Mouse (Mus musculus): ENCODE measurements around the gene Gjd3. TPM values are rescaled to one million over a fixed set of nuclear protein-coding genes. Genes with fewer than 3 reads are reported as not detected.
A peak's percentile ranks its signal among the peaks of the same experiment; 100 is the strongest.

Gene Gjd3
- total and polyA plus RNA-seq, 2 experiments from 2014 or later = 4.5 to 5.1 TPM

DNA sequence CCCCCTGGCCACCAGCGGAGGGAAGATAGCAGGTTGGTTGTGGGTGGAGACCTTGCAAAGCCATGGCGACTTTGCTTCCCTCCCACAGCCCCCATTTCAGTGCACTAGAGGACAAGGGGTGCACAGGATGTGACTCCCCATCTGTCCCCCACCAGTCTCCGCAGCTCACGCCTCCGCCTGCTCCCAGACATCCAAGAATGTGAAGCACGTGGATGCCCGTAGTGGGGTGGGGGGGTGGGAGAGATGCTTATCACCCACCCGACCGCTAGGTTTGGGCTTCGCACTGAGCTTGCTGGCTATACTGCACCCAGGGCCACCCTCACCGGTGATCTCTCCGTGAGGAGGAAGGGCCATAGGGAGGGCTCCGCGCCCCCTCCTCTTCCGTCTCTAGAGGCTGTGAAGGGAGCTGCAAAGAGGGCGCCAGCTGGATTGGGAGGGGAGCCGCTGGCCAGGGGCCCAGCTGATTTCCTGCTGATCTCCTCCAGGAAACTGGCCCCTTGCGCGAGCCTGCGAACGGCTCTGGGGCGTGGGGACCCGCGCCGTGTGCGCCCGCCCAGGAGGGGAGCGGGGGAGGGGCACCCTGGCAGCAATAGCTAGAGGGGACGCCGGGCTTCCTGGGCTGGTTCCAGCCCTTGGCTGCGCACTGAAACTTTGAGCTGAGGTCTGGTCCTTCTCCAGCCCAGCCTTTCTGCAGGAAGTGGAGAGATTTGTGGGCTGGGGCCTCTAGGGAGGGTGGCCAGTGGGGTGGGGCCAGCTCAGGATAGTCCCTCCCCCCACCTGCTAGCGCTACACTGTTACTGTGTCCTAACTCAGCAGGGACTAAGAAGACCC is 19.4 kb downstream of the Gjd3 start:
- 2% methylated on average over 32 of the region's 32 CpGs for WGBS
- H3K4me3 ChIP-seq (ENCODE audit: low read depth, low read length) = peak overlapping the region; percentile 35
- no peak for TF ChIP-seq CTCF (IDR thresholded peaks at IDR 0.05)
- peak overlapping the region; percentile 50 for H3K9ac ChIP-seq (replicated peaks; ENCODE audit: low read length, poor library complexity, severe bottlenecking)
- DNase-seq (ENCODE audit: low spot score) = peak; percentile 76
- peaks cover 35% of the 10 kb centered on the region for H3K4me1 ChIP-seq (ENCODE audit: insufficient read depth, low read length)
- H3K27me3 ChIP-seq (ENCODE audit: insufficient read depth, low read length) = no peaks in the 10 kb centered on the region
- H3K4me2 ChIP-seq (ENCODE audit: low read depth, low read length, poor library complexity, severe bottlenecking) = peak overlapping the region; percentile 69
- 0 out of 2 replicates have a peak, but pooled peaks have one; percentile 21 for ATAC-seq (ENCODE audit: low FRiP score)
- no peaks in the 10 kb centered on the region for H3K36me3 ChIP-seq (ENCODE audit: insufficient read depth, low read length)
- H3K27ac ChIP-seq (ENCODE audit: low read depth, low read length) = no peak overlapping the region; the same call in 1 of the 2 replicates
- H3K9me3 ChIP-seq (ENCODE audit: low read length) = no peaks in the 10 kb centered on the region

- H3K27me3 ChIP-seq (ENCODE audit: insufficient read depth, low read length) = no peaks in the 10 kb centered on the region
- WGBS = 26% methylated on average over 12 of the region's 12 CpGs
- H3K4me2 ChIP-seq (ENCODE audit: low read depth, low read length, poor library complexity, severe bottlenecking) = peak overlapping the region; percentile 69
- H3K9ac ChIP-seq (replicated peaks; ENCODE audit: low read length, poor library complexity, severe bottlenecking) = no peak overlapping the region
- peaks cover 34% of the 10 kb centered on the region for H3K4me1 ChIP-seq (ENCODE audit: insufficient read depth, low read length)
- H3K4me3 ChIP-seq (ENCODE audit: low read depth, low read length) = no peak overlapping the region; the same call in 1 of the 2 replicates
- H3K9me3 ChIP-seq (ENCODE audit: low read length) = no peaks in the 10 kb centered on the region
- H3K27ac ChIP-seq (ENCODE audit: low read depth, low read length) = no peak overlapping the region
- peak; percentile 23 for TF ChIP-seq CTCF (IDR thresholded peaks at IDR 0.05)
- H3K36me3 ChIP-seq (ENCODE audit: insufficient read depth, low read length) = no peaks in the 10 kb centered on the region
- DNase-seq (ENCODE audit: low spot score) (no peak), ATAC-seq (ENCODE audit: low FRiP score) (no peak)
Measured at GRCm38 (mm10) chr11:98962421-98963095, 20.3 kb downstream of the Gjd3 start.

GRCm38 (mm10) chr11:98961766-98962165 is 21.1 kb downstream of the Gjd3 start:
- H3K27ac ChIP-seq (ENCODE audit: low read depth, low read length) = no peak overlapping the region
- no peak for DNase-seq (ENCODE audit: low spot score)

DNA sequence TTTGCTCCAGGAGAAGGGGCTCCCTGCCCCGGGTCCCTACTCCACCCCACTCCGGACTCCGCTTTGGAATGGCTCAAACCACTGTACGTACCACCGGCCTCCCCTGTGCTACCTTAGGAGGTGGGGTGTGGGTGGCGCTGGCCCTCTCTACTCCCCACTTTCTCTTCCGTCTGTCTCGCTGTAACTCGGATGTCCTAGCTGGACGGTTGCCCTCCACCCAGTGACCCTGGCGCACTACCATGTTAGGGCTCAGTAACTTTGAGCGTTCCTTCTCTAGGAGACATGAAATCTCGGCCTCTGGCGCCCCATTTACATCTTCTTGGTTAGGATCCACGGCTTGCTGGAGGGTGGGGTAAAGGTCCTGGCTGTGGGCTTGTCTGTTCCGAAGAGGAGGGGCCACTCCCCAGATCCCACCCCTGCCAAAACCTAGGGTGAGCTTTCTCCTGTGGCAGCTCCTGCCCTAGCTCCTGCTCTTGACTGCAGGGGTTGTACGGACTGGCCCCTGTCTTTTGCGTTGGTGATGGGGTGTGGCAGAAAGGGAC is 21.7 kb downstream of the Gjd3 start:
- H3K9me3 ChIP-seq (ENCODE audit: low read length) = no peaks in the 10 kb centered on the region
- no peaks in the 10 kb centered on the region for H3K36me3 ChIP-seq (ENCODE audit: insufficient read depth, low read length)
- no peak for DNase-seq (ENCODE audit: low spot score)
- H3K4me3 ChIP-seq (ENCODE audit: low read depth, low read length) = peak overlapping the region; percentile 57
- 23% methylated on average over 17 of the region's 18 CpGs for WGBS
- no peaks in the 10 kb centered on the region for H3K27me3 ChIP-seq (ENCODE audit: insufficient read depth, low read length)
- H3K27ac ChIP-seq (ENCODE audit: low read depth, low read length) = no peak overlapping the region
- ATAC-seq (ENCODE audit: low FRiP score) = no peak
- H3K4me2 ChIP-seq (ENCODE audit: low read depth, low read length, poor library complexity, severe bottlenecking) = peak overlapping the region; percentile 99
- peaks cover 31% of the 10 kb centered on the region for H3K4me1 ChIP-seq (ENCODE audit: insufficient read depth, low read length)
- no peak for TF ChIP-seq CTCF (IDR thresholded peaks at IDR 0.05)
- 0 out of 2 replicates have a peak overlapping the region, but pooled peaks have one; percentile 24 for H3K9ac ChIP-seq (replicated peaks; ENCODE audit: low read length, poor library complexity, severe bottlenecking)

More at GRCm38 (mm10) chr11:98961766-98962165, 21.1 kb downstream of the Gjd3 start:
- ATAC-seq (ENCODE audit: low FRiP score) = no peak
- peak overlapping the region; percentile 99 for H3K4me2 ChIP-seq (ENCODE audit: low read depth, low read length, poor library complexity, severe bottlenecking)
- peak overlapping the region; percentile 24; the same call in 1 of the 2 replicates for H3K9ac ChIP-seq (replicated peaks; ENCODE audit: low read length, poor library complexity, severe bottlenecking)
- no peaks in the 10 kb centered on the region for H3K36me3 ChIP-seq (ENCODE audit: insufficient read depth, low read length)
- no peaks in the 10 kb centered on the region for H3K27me3 ChIP-seq (ENCODE audit: insufficient read depth, low read length)
- TF ChIP-seq CTCF (IDR thresholded peaks at IDR 0.05) = no peak
- no peaks in the 10 kb centered on the region for H3K9me3 ChIP-seq (ENCODE audit: low read length)
- peak overlapping the region; percentile 57; the same call in 1 of the 2 replicates for H3K4me3 ChIP-seq (ENCODE audit: low read depth, low read length)
- 19% methylated on average over 8 of the region's 8 CpGs for WGBS
- H3K4me1 ChIP-seq (ENCODE audit: insufficient read depth, low read length) = peaks cover 31% of the 10 kb centered on the region

DNA sequence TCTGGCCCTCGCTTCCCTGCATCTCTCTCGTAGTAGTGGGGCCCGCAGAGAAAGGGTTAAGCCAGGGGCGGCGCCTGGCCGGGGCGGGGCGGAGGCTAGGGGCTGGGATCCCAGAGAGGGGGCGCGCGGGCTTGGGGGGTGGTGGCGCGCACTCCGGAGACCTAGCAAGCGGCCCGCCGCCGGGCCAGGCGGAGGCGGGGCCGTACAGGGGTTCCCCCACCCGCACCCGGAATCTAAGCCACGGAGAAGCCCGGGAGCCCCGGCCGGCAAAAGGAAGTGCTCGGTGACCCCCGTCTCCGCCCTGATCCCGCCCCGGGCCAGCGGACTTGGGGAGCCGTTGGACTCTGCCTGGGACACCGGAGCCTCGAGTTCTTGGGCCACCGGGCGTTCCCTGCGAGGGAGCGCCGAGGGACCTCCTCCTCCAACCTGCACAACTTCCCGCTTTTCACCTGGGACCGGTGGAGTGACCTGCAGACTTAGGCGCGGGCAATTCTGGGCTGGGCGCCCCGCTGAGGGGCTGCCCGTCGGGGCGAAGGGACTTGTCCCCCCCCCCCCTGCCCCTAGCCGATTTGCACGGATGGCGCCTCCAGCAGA is 22.4 kb downstream of the Gjd3 start:
- Histone ChIP-seq H3K36me3 (ENCODE audit: insufficient read depth, low read length) (no peaks in the 10 kb centered on the region), H3K27ac (ENCODE audit: low read depth, low read length) (no peak overlapping the region), H3K27me3 (ENCODE audit: insufficient read depth, low read length) (no peaks in the 10 kb centered on the region), H3K4me1 (ENCODE audit: insufficient read depth, low read length) (peaks cover 31% of the 10 kb centered on the region), H3K9me3 (ENCODE audit: low read length) (no peaks in the 10 kb centered on the region), H3K4me2 (ENCODE audit: low read depth, low read length, poor library complexity, severe bottlenecking) (peak overlapping the region; percentile 99), H3K9ac (replicated peaks; ENCODE audit: low read length, poor library complexity, severe bottlenecking) (peak overlapping the region; percentile 65), H3K4me3 (ENCODE audit: low read depth, low read length) (peak overlapping the region; percentile 57)
- WGBS = under 1% methylated on average over 43 of the region's 53 CpGs
- ATAC-seq (ENCODE audit: low FRiP score) (no peak), DNase-seq (ENCODE audit: low spot score) (no peak)
- TF ChIP-seq CTCF (IDR thresholded peaks at IDR 0.05) = no peak

Data from midbrain, postnatal 0 days (tissue).